Mouse (Mus musculus): ENCODE results near the gene Zfp988.
"Not testable (repeated sequence)": the region's sequence is repeated elsewhere in the genome, so short reads cannot be mapped to it uniquely, and the experiment has no call there.

The Zfp988 gene

GRCm38 (mm10) chr4:147337520-147337919 lies 32.0 kb downstream of the Zfp988 start:
- H3K36me3 ChIP-seq (ENCODE audit: control insufficient read depth, insufficient read depth, low read length, poor library complexity, severe bottlenecking); DNase-seq (ENCODE audit: low read depth, low spot score): not testable (repeated sequence)

GRCm38 (mm10) chr4:147338032-147338610 lies 32.6 kb downstream of the Zfp988 start:
- DNase-seq (ENCODE audit: low read depth, low spot score): no peak
- Histone ChIP-seq H3K36me3 (ENCODE audit: control insufficient read depth, insufficient read depth, low read length, poor library complexity, severe bottlenecking) (no peaks in the 10 kb centered on the region), H3K27me3 (ENCODE audit: control insufficient read depth, insufficient read depth, low read length, poor library complexity, severe bottlenecking) (no peaks in the 10 kb centered on the region)

More at GRCm38 (mm10) chr4:147337520-147337919, 32.0 kb downstream of the Zfp988 start:
- H3K27me3 ChIP-seq (ENCODE audit: control insufficient read depth, insufficient read depth, low read length, poor library complexity, severe bottlenecking): not testable (repeated sequence)

GRCm38 (mm10) chr4:147338706-147339105 lies 33.2 kb downstream of the Zfp988 start:
- H3K27me3 ChIP-seq (ENCODE audit: control insufficient read depth, insufficient read depth, low read length, poor library complexity, severe bottlenecking); DNase-seq (ENCODE audit: low read depth, low spot score); H3K36me3 ChIP-seq (ENCODE audit: control insufficient read depth, insufficient read depth, low read length, poor library complexity, severe bottlenecking): not testable (repeated sequence)

- H3K27me3 ChIP-seq (ENCODE audit: control insufficient read depth, insufficient read depth, low read length, poor library complexity, severe bottlenecking); H3K36me3 ChIP-seq (ENCODE audit: control insufficient read depth, insufficient read depth, low read length, poor library complexity, severe bottlenecking); DNase-seq (ENCODE audit: low read depth, low spot score): not testable (repeated sequence)
These were observed 34.2 kb downstream of the Zfp988 start for GRCm38 (mm10) chr4:147339601-147340219.

GRCm38 (mm10) chr4:147340236-147340635 lies 34.8 kb downstream of the Zfp988 start:
- not testable (repeated sequence) for H3K27me3 ChIP-seq (ENCODE audit: control insufficient read depth, insufficient read depth, low read length, poor library complexity, severe bottlenecking); H3K36me3 ChIP-seq (ENCODE audit: control insufficient read depth, insufficient read depth, low read length, poor library complexity, severe bottlenecking); DNase-seq (ENCODE audit: low read depth, low spot score)

GRCm38 (mm10) chr4:147340876-147341275 lies 35.4 kb downstream of the Zfp988 start:
- H3K36me3 ChIP-seq (ENCODE audit: control insufficient read depth, insufficient read depth, low read length, poor library complexity, severe bottlenecking); H3K27me3 ChIP-seq (ENCODE audit: control insufficient read depth, insufficient read depth, low read length, poor library complexity, severe bottlenecking); DNase-seq (ENCODE audit: low read depth, low spot score): not testable (repeated sequence)

- DNase-seq (ENCODE audit: low read depth, low spot score); H3K27me3 ChIP-seq (ENCODE audit: control insufficient read depth, insufficient read depth, low read length, poor library complexity, severe bottlenecking); H3K36me3 ChIP-seq (ENCODE audit: control insufficient read depth, insufficient read depth, low read length, poor library complexity, severe bottlenecking): not testable (repeated sequence)
These were observed 37.8 kb downstream of the Zfp988 start for GRCm38 (mm10) chr4:147343042-147343908.

GRCm38 (mm10) chr4:147345061-147345554 lies 39.6 kb downstream of the Zfp988 start:
- H3K36me3 ChIP-seq (ENCODE audit: control insufficient read depth, insufficient read depth, low read length, poor library complexity, severe bottlenecking); H3K27me3 ChIP-seq (ENCODE audit: control insufficient read depth, insufficient read depth, low read length, poor library complexity, severe bottlenecking); DNase-seq (ENCODE audit: low read depth, low spot score): not testable (repeated sequence)

GRCm38 (mm10) chr4:147346361-147347035 lies 41.0 kb downstream of the Zfp988 start:
- DNase-seq (ENCODE audit: low read depth, low spot score); H3K27me3 ChIP-seq (ENCODE audit: control insufficient read depth, insufficient read depth, low read length, poor library complexity, severe bottlenecking); H3K36me3 ChIP-seq (ENCODE audit: control insufficient read depth, insufficient read depth, low read length, poor library complexity, severe bottlenecking): not testable (repeated sequence)

- H3K36me3 ChIP-seq (ENCODE audit: control insufficient read depth, insufficient read depth, low read length, poor library complexity, severe bottlenecking); DNase-seq (ENCODE audit: low read depth, low spot score); H3K27me3 ChIP-seq (ENCODE audit: control insufficient read depth, insufficient read depth, low read length, poor library complexity, severe bottlenecking): not testable (repeated sequence)
These were observed 41.8 kb downstream of the Zfp988 start for GRCm38 (mm10) chr4:147347300-147347699.

- H3K27me3 ChIP-seq (ENCODE audit: control insufficient read depth, insufficient read depth, low read length, poor library complexity, severe bottlenecking); H3K36me3 ChIP-seq (ENCODE audit: control insufficient read depth, insufficient read depth, low read length, poor library complexity, severe bottlenecking); DNase-seq (ENCODE audit: low read depth, low spot score): not testable (repeated sequence)
These were observed 42.4 kb downstream of the Zfp988 start for GRCm38 (mm10) chr4:147347880-147348279.

GRCm38 (mm10) chr4:147348401-147348800 lies 42.9 kb downstream of the Zfp988 start:
- not testable (repeated sequence) for H3K36me3 ChIP-seq (ENCODE audit: control insufficient read depth, insufficient read depth, low read length, poor library complexity, severe bottlenecking); DNase-seq (ENCODE audit: low read depth, low spot score)

GRCm38 (mm10) chr4:147348906-147349686 lies 43.6 kb downstream of the Zfp988 start:
- not testable (repeated sequence) for H3K36me3 ChIP-seq (ENCODE audit: control insufficient read depth, insufficient read depth, low read length, poor library complexity, severe bottlenecking); DNase-seq (ENCODE audit: low read depth, low spot score); H3K27me3 ChIP-seq (ENCODE audit: control insufficient read depth, insufficient read depth, low read length, poor library complexity, severe bottlenecking)

More at GRCm38 (mm10) chr4:147348401-147348800, 42.9 kb downstream of the Zfp988 start:
- H3K27me3 ChIP-seq (ENCODE audit: control insufficient read depth, insufficient read depth, low read length, poor library complexity, severe bottlenecking): not testable (repeated sequence)
